Mouse (Mus musculus) thymus, adult 2 months (tissue): ENCODE results near the gene 1700017D01Rik.

Experiments
- CTCF ChIP-seq: fragments of 200-500 bp; IDR thresholded peaks from 2 replicates; pipeline ENCODE4 v1.5.1; 2012; ENCODE audit warnings: mild to moderate bottlenecking, control low read depth, low read length, moderate library complexity, borderline replicate concordance; ENCODE audit not compliant: control insufficient read depth, poor library complexity, insufficient read depth; ENCODE audit errors: extremely low read depth
- POLR2A ChIP-seq: fragments of 200-500 bp; IDR thresholded peaks from 2 replicates; pipeline ENCODE4 v1.6.1; 2012; ENCODE audit warnings: mild to moderate bottlenecking, low read length, control low read depth, moderate library complexity; ENCODE audit not compliant: control insufficient read depth, poor library complexity, insufficient read depth; ENCODE audit errors: extremely low read depth

DNA sequence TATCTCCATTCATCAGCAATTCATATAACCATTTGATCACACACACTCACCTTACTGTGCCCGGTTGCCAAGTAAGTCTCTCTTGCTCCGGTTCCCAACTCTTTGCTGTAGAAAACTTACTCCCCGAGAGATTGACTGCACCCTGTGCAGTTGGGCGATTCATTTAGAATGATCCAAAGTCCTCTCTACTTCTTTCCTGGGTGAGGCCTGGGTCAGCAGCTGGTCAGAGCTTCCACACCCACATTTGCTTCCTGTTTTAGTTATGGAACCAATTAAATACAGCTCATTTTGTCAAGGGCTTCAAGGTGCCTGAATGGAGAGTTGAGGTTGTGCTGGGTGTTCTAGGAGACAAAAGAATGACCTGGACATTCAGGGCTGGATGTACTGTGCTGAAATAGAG is 49.7 kb downstream of the 1700017D01Rik start, which contains the start of gene Ms4a8a:
- TF ChIP-seq CTCF (no peak), POLR2A (no peak)
